Mouse (Mus musculus) intestine, embryonic 14.5 days (tissue): ENCODE data around the gene Gm6217. TPM values are rescaled to one million over a fixed set of nuclear protein-coding genes. Genes with fewer than 3 reads are reported as not detected.
"Not testable (repeated sequence)": the region's sequence is repeated elsewhere in the genome, so short reads cannot be mapped to it uniquely, and the experiment has no call there.

Experiments
- ATAC-seq: fragments of 200-750 bp; cut with Nextera tagmentation; replicated peaks from 2 replicates; pipeline ENCODE4 v1.8.0; 2017; ENCODE audit warnings: low read depth, moderate number of reproducible peaks, moderate TSS enrichment, moderate library complexity; ENCODE audit not compliant: low FRiP score, low TSS enrichment
- DNase-seq: peaks from one replicate; pipeline ENCODE4 v3.0.0-alpha.2; 2018; ENCODE audit warnings: low spot score
- H3K27ac ChIP-seq: fragments of 300-500 bp; sonication (generic); 2 replicates; pipeline ENCODE4 v1.5.1; 2014; ENCODE audit warnings: low read depth, mild to moderate bottlenecking, control low read depth
- H3K27me3 ChIP-seq: fragments of 300-500 bp; sonication (generic); replicated peaks from 2 replicates; pipeline ENCODE4 v1.6.1; 2014; ENCODE audit warnings: low read length, control low read depth; ENCODE audit not compliant: control insufficient read depth, insufficient read depth
- H3K36me3 ChIP-seq: fragments of 300-500 bp; sonication (generic); 2 replicates; pipeline ENCODE4 v1.6.1; 2014; ENCODE audit warnings: low read length, control low read depth; ENCODE audit not compliant: control insufficient read depth, insufficient read depth
- H3K4me1 ChIP-seq: fragments of 300-500 bp; sonication (generic); replicated peaks from 2 replicates; pipeline ENCODE4 v1.6.1; 2014; ENCODE audit warnings: low read length, control low read depth, mixed read lengths; ENCODE audit not compliant: control insufficient read depth, insufficient read depth
- H3K4me2 ChIP-seq: fragments of 300-500 bp; sonication (generic); 2 replicates; pipeline ENCODE4 v1.6.1; 2014; ENCODE audit warnings: low read length
- H3K4me3 ChIP-seq: fragments of 300-500 bp; sonication (generic); 2 replicates; pipeline ENCODE4 v1.5.1; 2014; ENCODE audit warnings: low read depth, low read length, control low read depth, mixed read lengths
- H3K9ac ChIP-seq: fragments of 300-500 bp; sonication (generic); 2 replicates; pipeline ENCODE4 v1.6.1; 2014; ENCODE audit warnings: mild to moderate bottlenecking, low read length
- H3K9me3 ChIP-seq: fragments of 300-500 bp; sonication (generic); 2 replicates; pipeline ENCODE4 v1.6.1; 2016; ENCODE audit warnings: low read length, control low read depth; ENCODE audit not compliant: control insufficient read depth
- WGBS: fragments of 180-500 bp; shearing (Covaris S2); extraction: QIAGEN DNeasy Blood & Tissue Kit; methylation state at CpG from one replicate; pipeline ENCODE4 v1.1.7; 2014; 5-methylcytosine and 5-hydroxymethylcytosine counted together
- polyA plus RNA-seq: library from polyadenylated mRNA; unstranded; fragments of >200 nt; fragmentation: Nextera tagmentation; extraction: Ambion mirVana; gene quantifications from 2 replicates; pipeline ENCODE4 v1.2.1, GENCODE M21; 2014

Gene Gm6217
- polyA plus RNA-seq, 1 experiment from 2014 or later: not detected

- H3K27me3 ChIP-seq, DNase-seq, ATAC-seq: not testable (repeated sequence)
Measured at GRCm38 (mm10) chr1:82955913-82956312, 24.7 kb upstream of the Gm6217 start, which contains the start of gene Gm7544. Gene Gm7544, minus strand, starts transcription at chr1:82956013.

GRCm38 (mm10) chr1:82948601-82949000 lies 17.4 kb upstream of the Gm6217 start:
- H3K36me3 ChIP-seq: no peaks in the 10 kb centered on the region
- H3K9me3 ChIP-seq: no peaks in the 10 kb centered on the region
- DNase-seq: no peak
- WGBS: 86% methylated on average over 2 of the region's 2 CpGs
- H3K4me3 ChIP-seq: no peak overlapping the region
- no peak for ATAC-seq
- no peak overlapping the region for H3K4me2 ChIP-seq
- no peaks in the 10 kb centered on the region for H3K27me3 ChIP-seq
- no peaks in the 10 kb centered on the region for H3K4me1 ChIP-seq
- no peak overlapping the region for H3K9ac ChIP-seq
- no peak overlapping the region for H3K27ac ChIP-seq

More at GRCm38 (mm10) chr1:82955913-82956312, 24.7 kb upstream of the Gm6217 start, which contains the start of gene Gm7544:
- H3K27ac ChIP-seq, H3K4me2 ChIP-seq, H3K9ac ChIP-seq, H3K36me3 ChIP-seq, H3K9me3 ChIP-seq, H3K4me3 ChIP-seq, H3K4me1 ChIP-seq: not testable (repeated sequence)

GRCm38 (mm10) chr1:82946029-82946428 lies 14.8 kb upstream of the Gm6217 start:
- not testable (repeated sequence) for H3K9ac ChIP-seq, DNase-seq, H3K27ac ChIP-seq, H3K4me2 ChIP-seq, H3K9me3 ChIP-seq, H3K4me3 ChIP-seq, H3K36me3 ChIP-seq, H3K4me1 ChIP-seq, ATAC-seq, H3K27me3 ChIP-seq
- WGBS: 88% methylated on average over 1 of the region's 2 CpGs

- not testable (repeated sequence) for H3K4me2 ChIP-seq, H3K4me3 ChIP-seq, H3K27ac ChIP-seq, DNase-seq, ATAC-seq, H3K9me3 ChIP-seq, H3K27me3 ChIP-seq, H3K9ac ChIP-seq, H3K4me1 ChIP-seq, H3K36me3 ChIP-seq
- no CpG with 5 or more reads among the region's 6 CpGs for WGBS
Measured at GRCm38 (mm10) chr1:82943295-82943694, 12.1 kb upstream of the Gm6217 start, which contains the start of gene A030003K21Rik. Gene A030003K21Rik, minus strand, starts transcription at chr1:82943388.

GRCm38 (mm10) chr1:82942505-82942904 lies 11.3 kb upstream of the Gm6217 start:
- H3K4me2 ChIP-seq, H3K27ac ChIP-seq, H3K9ac ChIP-seq, DNase-seq, H3K4me3 ChIP-seq, H3K27me3 ChIP-seq, ATAC-seq, H3K9me3 ChIP-seq, H3K36me3 ChIP-seq, H3K4me1 ChIP-seq: not testable (repeated sequence)
- 85% methylated on average over 1 of the region's 2 CpGs for WGBS

- ATAC-seq (no peak), DNase-seq (no peak)
- no peaks in the 10 kb centered on the region for H3K4me1 ChIP-seq
- no peaks in the 10 kb centered on the region for H3K27me3 ChIP-seq
- no peak overlapping the region for H3K27ac ChIP-seq
- H3K9me3 ChIP-seq: peaks cover 4% of the 10 kb centered on the region; the same call in 1 of the 2 replicates
- H3K4me3 ChIP-seq: no peak overlapping the region
- no peak overlapping the region for H3K9ac ChIP-seq
- H3K4me2 ChIP-seq: no peak overlapping the region
- no peaks in the 10 kb centered on the region for H3K36me3 ChIP-seq
- WGBS: 94% methylated on average over 5 of the region's 5 CpGs
Measured at GRCm38 (mm10) chr1:82938666-82939065, 7.5 kb upstream of the Gm6217 start.

GRCm38 (mm10) chr1:82930558-82930957 lies 641 bp downstream of the Gm6217 start:
- H3K27ac ChIP-seq, H3K4me3 ChIP-seq, H3K27me3 ChIP-seq, ATAC-seq, H3K4me1 ChIP-seq, H3K9ac ChIP-seq, H3K9me3 ChIP-seq, H3K36me3 ChIP-seq, DNase-seq, H3K4me2 ChIP-seq: not testable (repeated sequence)
- 84% methylated on average over 2 of the region's 3 CpGs for WGBS

GRCm38 (mm10) chr1:82924650-82925049 lies 6.5 kb downstream of the Gm6217 start, which contains the start of gene A030014E15Rik:
Gene A030014E15Rik, plus strand, starts transcription at chr1:82924917.
- no peaks in the 10 kb centered on the region for H3K4me1 ChIP-seq

GRCm38 (mm10) chr1:82913434-82913833 lies 17.8 kb downstream of the Gm6217 start:
- not testable (repeated sequence) for H3K4me3 ChIP-seq, H3K27ac ChIP-seq, H3K36me3 ChIP-seq, H3K4me1 ChIP-seq, H3K27me3 ChIP-seq, H3K9ac ChIP-seq, DNase-seq, ATAC-seq, H3K9me3 ChIP-seq, H3K4me2 ChIP-seq
- WGBS: 94% methylated on average over 5 of the region's 5 CpGs

More at GRCm38 (mm10) chr1:82924650-82925049, 6.5 kb downstream of the Gm6217 start, which contains the start of gene A030014E15Rik:
- Histone ChIP-seq H3K27me3 (no peaks in the 10 kb centered on the region), H3K9ac (no peak within 1 kb of the TSS), H3K4me3 (no peak within 1 kb of the TSS), H3K4me2 (no peak within 1 kb of the TSS), H3K36me3 (no peaks in the 10 kb centered on the region), H3K27ac (no peak within 1 kb of the TSS), H3K9me3 (no peaks in the 10 kb centered on the region)
- 73% methylated on average over 6 of the region's 6 CpGs for WGBS
- DNase-seq (no peak), ATAC-seq (no peak)
